Mouse (Mus musculus) mature B cell (primary cell): ENCODE data around the gene Armh3.

Source experiments
- in situ Hi-C: fragments of 300-500 bp; cut with MboI; formaldehyde crosslinking; loops from 2 replicates; pipeline ENCODE4 v1.14.3; 2019

Armh3 gene

GRCm38 (mm10) chr19:45788337-45788736 lies 210.0 kb downstream of the Armh3 start:
- in situ Hi-C loops, result no loop called here

GRCm38 (mm10) chr19:45787450-45787849 lies 210.8 kb downstream of the Armh3 start:
- in situ Hi-C loops, result no loop called here

- in situ Hi-C loops, result no loop called here
Measured at GRCm38 (mm10) chr19:45785470-45785869, 212.8 kb downstream of the Armh3 start.

GRCm38 (mm10) chr19:45783933-45784576 lies 214.2 kb downstream of the Armh3 start:
- in situ Hi-C loops, result no loop called here

GRCm38 (mm10) chr19:45783181-45783932 lies 214.9 kb downstream of the Armh3 start, which contains the start of gene Mgea5:
Gene Mgea5 (minus strand): TSS chr19:45783837.
- in situ Hi-C loops, result no loop called here

GRCm38 (mm10) chr19:45782315-45783001 lies 215.8 kb downstream of the Armh3 start:
- in situ Hi-C loops, result no loop called here

- in situ Hi-C loops, result no loop called here
Measured at GRCm38 (mm10) chr19:45781676-45782075, 216.6 kb downstream of the Armh3 start.

- in situ Hi-C loops, result no loop called here
Measured at GRCm38 (mm10) chr19:45780350-45780915, 217.9 kb downstream of the Armh3 start.

- in situ Hi-C loops, result no loop called here
Measured at GRCm38 (mm10) chr19:45775486-45775885, 222.8 kb downstream of the Armh3 start.

GRCm38 (mm10) chr19:45771501-45771900 lies 226.8 kb downstream of the Armh3 start:
- in situ Hi-C loops, result no loop called here
